Mouse (Mus musculus) gastrocnemius, postnatal 10 days (tissue): ENCODE data around the gene Tceal3. TPM values are rescaled to one million over a fixed set of nuclear protein-coding genes. Genes with fewer than 3 reads are reported as not detected.
A peak's percentile ranks its signal among the peaks of the same experiment; 100 is the strongest.
"Not testable (repeated sequence)": the region's sequence is repeated elsewhere in the genome, so short reads cannot be mapped to it uniquely, and the experiment has no call there.

Experiments used
- DNase-seq: peaks from one replicate; pipeline ENCODE4 v3.0.0; 2021; ENCODE audit warnings: mixed read lengths
- total RNA-seq, 2 experiments: library from RNA; stranded (reverse); gene quantifications; 2 replicates each; pipeline ENCODE4 v1.2.3; 2021

Gene Tceal3
- total RNA-seq, 2 experiments from 2014 or later, result 4.5 to 4.8 TPM

DNA sequence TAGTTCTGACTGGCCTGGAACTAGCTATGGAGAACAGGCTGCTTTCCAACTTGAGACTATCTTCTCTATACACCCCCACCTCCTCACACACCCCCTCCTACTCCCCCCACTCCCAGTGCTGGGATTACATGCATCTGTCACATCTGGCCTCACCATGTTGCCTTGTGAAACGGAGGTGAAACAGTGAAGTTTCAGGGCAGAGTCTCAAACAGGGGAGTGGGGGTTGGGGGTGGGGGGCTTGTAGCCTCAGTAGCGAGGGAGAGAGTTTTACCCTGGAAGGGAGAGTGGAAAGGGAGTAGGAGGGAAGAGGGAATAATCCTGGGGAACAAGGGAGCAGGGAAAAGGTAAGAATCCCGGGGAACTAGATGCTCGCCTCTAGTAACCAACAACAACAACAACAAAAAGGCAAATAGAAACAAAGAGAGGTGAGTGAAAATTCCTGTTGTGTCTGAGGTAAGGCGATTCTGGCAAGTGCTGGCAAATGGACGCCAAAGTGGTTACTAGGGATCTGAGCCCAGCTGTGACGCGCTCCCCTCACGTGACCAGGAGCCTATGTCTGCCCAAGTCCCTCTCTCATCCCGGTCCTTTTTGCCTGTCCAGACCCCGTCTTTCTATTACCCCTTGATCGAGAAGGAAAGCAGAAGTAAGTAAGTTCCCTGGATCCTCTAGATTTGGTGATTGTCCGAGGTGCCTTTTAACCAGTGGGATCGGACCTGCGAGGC lies 117.0 kb downstream of the Tceal3 start, which contains the start of gene Tceal1:
TSS of gene Tceal1 (plus strand) at position 537 of the 722 bp plus-strand sequence.
- DNase-seq, result peak; percentile 65

- peak; percentile 16 for DNase-seq
Observed at GRCm38 (mm10) chrX:136708168-136708681, 117.6 kb downstream of the Tceal3 start.

GRCm38 (mm10) chrX:136708782-136709181 lies 118.1 kb downstream of the Tceal3 start:
- no peak for DNase-seq

DNA sequence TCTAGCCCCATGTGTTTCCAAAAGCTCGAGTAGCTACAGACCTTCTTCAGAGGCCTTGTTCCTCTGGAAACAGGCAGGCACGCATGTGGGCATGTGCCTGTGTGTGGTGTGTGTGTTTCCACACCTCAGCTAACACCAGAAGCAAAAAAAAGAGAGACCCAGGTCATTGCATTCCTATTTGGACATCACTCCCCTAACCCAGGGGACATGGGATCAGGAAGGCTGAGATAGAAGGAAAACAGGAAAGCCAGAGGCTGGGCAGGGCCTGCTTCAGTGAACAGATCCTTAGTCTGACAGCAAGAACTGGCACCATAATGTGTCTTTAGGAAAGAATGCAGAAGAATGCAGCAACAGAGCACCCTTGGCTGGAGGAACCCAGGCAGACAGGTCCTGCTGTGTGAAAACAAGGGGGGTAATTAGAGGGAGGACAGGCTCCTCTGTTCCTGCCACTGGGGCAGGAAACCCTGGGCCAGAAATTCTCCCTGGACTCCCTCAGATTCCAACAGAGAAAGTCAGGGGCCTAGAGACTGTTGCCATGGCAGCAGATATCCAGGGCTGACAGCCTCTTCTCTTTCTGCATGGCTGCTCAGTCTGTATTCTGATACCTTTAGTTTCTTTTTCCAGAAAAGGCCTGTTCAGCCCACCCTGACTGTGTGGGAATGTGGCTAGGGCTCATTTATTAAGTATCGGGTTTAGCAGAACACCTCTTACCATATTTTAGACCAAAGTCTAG lies 124.3 kb downstream of the Tceal3 start:
- DNase-seq, result not testable (repeated sequence)

Other genes with a start within 250 kb of the Tceal3 start
- gene Kir3dl1, start 72.8 kb upstream of the Tceal3 start, total RNA-seq, result not detected
- gene Kir3dl2, start 46.8 kb upstream of the Tceal3 start, total RNA-seq, result not detected
- 1 to 10 TPM; 5.1 to 5.2 TPM for gene Tceal1, start 117.1 kb downstream of the Tceal3 start, total RNA-seq
- 100 to 1,000 TPM; 188 to 232 TPM for gene Morf4l2, start 152.8 kb downstream of the Tceal3 start, total RNA-seq
- not detected for gene Glra4, start 189.3 kb downstream of the Tceal3 start, total RNA-seq
- gene Plp1, start 231.8 kb downstream of the Tceal3 start, total RNA-seq, result 10 to 100 TPM; 15.0 to 17.0 TPM